Mouse (Mus musculus) bone marrow, adult 2 months (tissue): ENCODE results near the gene Rfx8.

ENCODE experiments used
- CTCF ChIP-seq: fragments of 200-500 bp; IDR thresholded peaks from 2 replicates; pipeline ENCODE4 v1.5.1; 2011; ENCODE audit warnings: low read length, control low read depth; ENCODE audit not compliant: control insufficient read depth, insufficient read depth
- POLR2A ChIP-seq: fragments of 200-500 bp; IDR thresholded peaks from 2 replicates; pipeline ENCODE4 v1.6.1; 2011; ENCODE audit warnings: low read depth, mild to moderate bottlenecking, control low read depth, low read length, borderline replicate concordance; ENCODE audit not compliant: control insufficient read depth

- TF ChIP-seq CTCF, result no peak
- TF ChIP-seq POLR2A, result no peak
Measured at GRCm38 (mm10) chr1:39746464-39746863, 25.7 kb upstream of the Rfx8 start.
